Mouse (Mus musculus) liver, postnatal 0 days (tissue): ENCODE data around the gene Ttc3. TPM values are rescaled to one million over a fixed set of nuclear protein-coding genes. Genes with fewer than 3 reads are reported as not detected.

Experiments
- ATAC-seq: fragments of 200-750 bp; cut with Nextera tagmentation; 2 replicates; pipeline ENCODE4 v1.8.0; 2017; ENCODE audit warnings: mild to moderate bottlenecking, moderate library complexity
- DNase-seq: peaks from one replicate; pipeline ENCODE4 v3.0.0-alpha.2; 2016
- H3K27ac ChIP-seq: fragments of 300-500 bp; sonication (generic); 2 replicates; pipeline ENCODE4 v1.5.1; 2014; ENCODE audit warnings: antibody characterized with exemption, moderate library complexity, mild to moderate bottlenecking, low read depth
- H3K27me3 ChIP-seq: fragments of 300-500 bp; sonication (generic); 2 replicates; pipeline ENCODE4 v1.6.1; 2014; ENCODE audit warnings: low read length, control low read depth, mixed read lengths; ENCODE audit not compliant: insufficient read depth
- H3K36me3 ChIP-seq: fragments of 300-500 bp; sonication (generic); replicated peaks from 2 replicates; pipeline ENCODE4 v1.6.1; 2014; ENCODE audit warnings: mild to moderate bottlenecking, control low read depth, low read length, moderate library complexity, mixed read lengths; ENCODE audit not compliant: insufficient read depth
- H3K4me1 ChIP-seq: fragments of 300-500 bp; sonication (generic); 2 replicates; pipeline ENCODE4 v1.6.1; 2014; ENCODE audit warnings: antibody characterized with exemption, mild to moderate bottlenecking, control low read depth; ENCODE audit not compliant: insufficient read depth
- H3K4me2 ChIP-seq: fragments of 300-500 bp; sonication (generic); 2 replicates; pipeline ENCODE4 v1.6.1; 2014; ENCODE audit warnings: low read depth, mild to moderate bottlenecking, low read length, moderate library complexity, mixed read lengths
- H3K4me3 ChIP-seq: fragments of 300-500 bp; sonication (generic); 2 replicates; pipeline ENCODE4 v1.5.1; 2014; ENCODE audit warnings: low read depth, low read length
- H3K9ac ChIP-seq: fragments of 300-500 bp; sonication (generic); replicated peaks from 2 replicates; pipeline ENCODE4 v1.6.1; 2014; ENCODE audit warnings: mild to moderate bottlenecking, moderate library complexity
- H3K9me3 ChIP-seq: fragments of 300-500 bp; sonication (generic); 2 replicates; pipeline ENCODE4 v1.6.1; 2016; ENCODE audit warnings: mild to moderate bottlenecking, control low read depth, low read length, mixed read lengths
- CTCF ChIP-seq: sonication (generic); IDR thresholded peaks from 2 replicates; pipeline ENCODE4 v1.5.1; 2016; ENCODE audit warnings: antibody characterized with exemption, low read depth
- EP300 ChIP-seq: IDR thresholded peaks from 2 replicates; pipeline ENCODE4 v1.6.1; 2016; ENCODE audit warnings: antibody characterized with exemption, low read depth, mild to moderate bottlenecking
- WGBS: fragments of 180-500 bp; shearing (Covaris S2); extraction: QIAGEN DNeasy Blood & Tissue Kit; methylation state at CpG from one replicate; pipeline ENCODE4 v1.1.7; 2014; ENCODE audit not compliant: insufficient replicate concordance; 5-methylcytosine and 5-hydroxymethylcytosine counted together
- polyA plus RNA-seq: library from polyadenylated mRNA; unstranded; fragments of >200 nt; fragmentation: Nextera tagmentation; extraction: Ambion mirVana; gene quantifications from 2 replicates; pipeline ENCODE4 v1.2.1, GENCODE M21; 2015

The Ttc3 gene
- polyA plus RNA-seq, 1 experiment from 2014 or later = 17.4 TPM

GRCm38 (mm10) chr16:94347080-94347731, 23.2 kb upstream of the Ttc3 start:
- Histone ChIP-seq H3K9me3 (no peaks in the 10 kb centered on the region), H3K4me1 (peaks cover 5% of the 10 kb centered on the region; the same call in 1 of the 2 replicates), H3K27ac (peak overlapping the region; percentile 86), H3K36me3 (no peaks in the 10 kb centered on the region), H3K27me3 (no peaks in the 10 kb centered on the region), H3K4me3 (no peak overlapping the region), H3K9ac (no peak overlapping the region), H3K4me2 (no peak overlapping the region)
- no peak; the same call in 1 of the 2 replicates for TF ChIP-seq EP300
- TF ChIP-seq CTCF = peak; percentile 44
- peak; percentile 96 for ATAC-seq
- DNase-seq = no peak
- WGBS = 43% methylated on average over 7 of the region's 7 CpGs

- DNase-seq (no peak), ATAC-seq (no peak)
- H3K27me3 ChIP-seq = no peaks in the 10 kb centered on the region
- H3K4me3 ChIP-seq = no peak overlapping the region
- H3K4me1 ChIP-seq = peaks cover 5% of the 10 kb centered on the region; the same call in 1 of the 2 replicates
- no peak overlapping the region for H3K4me2 ChIP-seq
- no peaks in the 10 kb centered on the region for H3K36me3 ChIP-seq
- no peak for TF ChIP-seq EP300
- TF ChIP-seq CTCF = no peak
- H3K9ac ChIP-seq = no peak overlapping the region
- 77% methylated on average over 2 of the region's 2 CpGs for WGBS
- H3K27ac ChIP-seq = no peak overlapping the region
- H3K9me3 ChIP-seq = no peaks in the 10 kb centered on the region
Observed at GRCm38 (mm10) chr16:94348779-94349178, 21.6 kb upstream of the Ttc3 start.

DNA sequence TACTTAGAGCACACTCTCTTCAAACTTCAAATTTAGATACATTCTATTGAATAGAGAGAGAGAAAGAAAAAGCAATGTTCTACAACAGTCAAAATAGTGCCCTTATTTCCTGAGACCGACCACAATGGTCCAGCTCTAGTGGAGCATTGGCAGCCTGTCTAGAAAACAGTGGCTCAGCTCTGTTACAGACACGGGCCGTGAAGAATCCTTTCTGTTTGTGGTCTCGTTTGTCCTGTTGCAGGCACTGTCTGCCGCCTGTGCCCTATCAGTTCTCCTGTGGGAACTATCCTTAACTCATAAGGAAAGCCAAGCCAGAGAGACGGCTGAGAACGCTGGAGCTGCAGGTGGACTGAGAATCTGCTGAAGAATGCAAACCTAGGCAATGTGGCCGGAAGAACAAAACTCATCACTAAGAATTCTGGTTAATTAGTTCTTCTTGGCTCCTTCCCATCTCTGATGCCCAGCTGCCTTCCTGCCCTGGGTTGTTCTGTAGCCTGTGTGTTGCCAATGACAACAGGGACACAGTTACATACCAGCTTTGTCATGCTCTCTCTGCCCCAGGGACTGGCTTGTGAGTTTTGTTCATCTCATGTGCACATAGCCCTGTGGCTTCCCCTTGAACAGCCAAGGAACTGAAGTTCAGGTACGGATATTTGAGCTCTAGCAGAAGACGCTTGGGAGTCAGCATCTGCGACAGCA, 20.7 kb upstream of the Ttc3 start:
- DNase-seq (no peak), ATAC-seq (no peak)
- Histone ChIP-seq H3K4me3 (no peak overlapping the region), H3K9ac (no peak overlapping the region), H3K27ac (no peak overlapping the region), H3K27me3 (no peaks in the 10 kb centered on the region), H3K4me1 (peaks cover 5% of the 10 kb centered on the region; the same call in 1 of the 2 replicates), H3K4me2 (no peak overlapping the region), H3K9me3 (no peaks in the 10 kb centered on the region), H3K36me3 (no peaks in the 10 kb centered on the region)
- 59% methylated on average over 11 of the region's 11 CpGs for WGBS
- TF ChIP-seq EP300 (no peak), CTCF (no peak)

DNA sequence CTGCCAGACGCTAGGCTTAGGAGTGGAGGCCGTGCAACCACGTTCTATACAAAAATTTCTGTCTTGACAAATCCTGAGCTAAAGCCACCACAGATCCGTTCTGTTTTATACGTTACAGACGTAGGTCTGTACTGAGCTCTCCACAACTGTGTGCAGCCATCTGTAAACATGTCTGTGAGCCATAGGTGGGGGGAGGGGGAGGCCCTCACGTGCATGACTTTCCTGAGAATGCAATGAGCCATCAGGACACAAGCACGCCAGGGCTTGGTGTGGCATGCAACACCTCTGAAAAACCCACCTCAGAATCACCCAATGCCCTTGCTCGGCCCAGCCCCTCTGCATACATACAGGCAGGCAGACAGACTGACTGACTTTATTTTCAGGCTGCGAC, 20.1 kb upstream of the Ttc3 start:
- H3K9ac ChIP-seq = no peak overlapping the region
- H3K27ac ChIP-seq = no peak overlapping the region
- H3K4me2 ChIP-seq = no peak overlapping the region
- DNase-seq (no peak), ATAC-seq (no peak)
- 64% methylated on average over 10 of the region's 10 CpGs for WGBS
- H3K9me3 ChIP-seq = no peaks in the 10 kb centered on the region
- H3K4me3 ChIP-seq = no peak overlapping the region
- no peaks in the 10 kb centered on the region for H3K36me3 ChIP-seq
- H3K27me3 ChIP-seq = no peaks in the 10 kb centered on the region
- H3K4me1 ChIP-seq = peaks cover 5% of the 10 kb centered on the region; the same call in 1 of the 2 replicates
- no peak for TF ChIP-seq EP300

DNA sequence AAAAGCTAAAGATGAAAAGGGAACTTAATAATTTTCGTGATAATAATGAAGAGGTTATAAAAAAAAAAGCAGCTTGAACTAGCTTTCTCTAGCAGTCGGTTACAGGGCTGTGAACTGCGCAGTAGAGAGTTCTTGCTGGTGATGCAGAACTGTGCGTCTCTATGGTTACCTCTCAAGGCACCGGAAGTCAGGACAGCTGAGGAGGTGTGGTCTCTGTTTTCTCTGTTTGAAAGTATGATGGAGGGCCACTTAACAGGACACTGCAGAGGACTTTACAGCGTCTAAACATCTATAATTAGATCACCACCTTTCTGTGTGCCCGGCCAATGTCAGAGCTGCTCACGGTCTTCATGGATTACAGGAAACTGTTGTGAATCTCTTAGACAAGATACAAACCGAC, 16.0 kb upstream of the Ttc3 start:
- no peaks in the 10 kb centered on the region for H3K4me1 ChIP-seq
- ATAC-seq (no peak), DNase-seq (no peak)

GRCm38 (mm10) chr16:94356046-94356445, 14.4 kb upstream of the Ttc3 start:
- DNase-seq (no peak), ATAC-seq (no peak)
- Histone ChIP-seq H3K4me3 (no peak overlapping the region), H3K9me3 (no peaks in the 10 kb centered on the region), H3K4me1 (no peaks in the 10 kb centered on the region), H3K27ac (no peak overlapping the region), H3K9ac (no peak overlapping the region), H3K36me3 (no peaks in the 10 kb centered on the region), H3K27me3 (no peaks in the 10 kb centered on the region), H3K4me2 (no peak overlapping the region)
- 29% methylated on average over 7 of the region's 7 CpGs for WGBS
- TF ChIP-seq EP300 = no peak
- no peak for TF ChIP-seq CTCF

More for the DNA sequence above, 16.0 kb upstream of the Ttc3 start:
- Histone ChIP-seq H3K27ac (no peak overlapping the region), H3K9me3 (no peaks in the 10 kb centered on the region), H3K36me3 (no peaks in the 10 kb centered on the region), H3K27me3 (no peaks in the 10 kb centered on the region), H3K4me3 (no peak overlapping the region), H3K9ac (no peak overlapping the region), H3K4me2 (no peak overlapping the region)
- no peak for TF ChIP-seq CTCF
- no peak for TF ChIP-seq EP300
- 33% methylated on average over 9 of the region's 9 CpGs for WGBS
